Mouse (Mus musculus) megakaryocyte-erythroid progenitor cell, adult 5 weeks (primary cell): ENCODE measurements around the gene Mrpl54. TPM values are rescaled to one million over a fixed set of nuclear protein-coding genes. Genes with fewer than 3 reads are reported as not detected.

Experiments
- polyA plus RNA-seq: library from polyadenylated mRNA; stranded (reverse); fragments of >175 nt; gene quantifications from 2 replicates; pipeline ENCODE4 v1.2.3, GENCODE M21; 2012

The Mrpl54 gene
- polyA plus RNA-seq = 478 and 479 TPM in 2 replicates

DNA sequence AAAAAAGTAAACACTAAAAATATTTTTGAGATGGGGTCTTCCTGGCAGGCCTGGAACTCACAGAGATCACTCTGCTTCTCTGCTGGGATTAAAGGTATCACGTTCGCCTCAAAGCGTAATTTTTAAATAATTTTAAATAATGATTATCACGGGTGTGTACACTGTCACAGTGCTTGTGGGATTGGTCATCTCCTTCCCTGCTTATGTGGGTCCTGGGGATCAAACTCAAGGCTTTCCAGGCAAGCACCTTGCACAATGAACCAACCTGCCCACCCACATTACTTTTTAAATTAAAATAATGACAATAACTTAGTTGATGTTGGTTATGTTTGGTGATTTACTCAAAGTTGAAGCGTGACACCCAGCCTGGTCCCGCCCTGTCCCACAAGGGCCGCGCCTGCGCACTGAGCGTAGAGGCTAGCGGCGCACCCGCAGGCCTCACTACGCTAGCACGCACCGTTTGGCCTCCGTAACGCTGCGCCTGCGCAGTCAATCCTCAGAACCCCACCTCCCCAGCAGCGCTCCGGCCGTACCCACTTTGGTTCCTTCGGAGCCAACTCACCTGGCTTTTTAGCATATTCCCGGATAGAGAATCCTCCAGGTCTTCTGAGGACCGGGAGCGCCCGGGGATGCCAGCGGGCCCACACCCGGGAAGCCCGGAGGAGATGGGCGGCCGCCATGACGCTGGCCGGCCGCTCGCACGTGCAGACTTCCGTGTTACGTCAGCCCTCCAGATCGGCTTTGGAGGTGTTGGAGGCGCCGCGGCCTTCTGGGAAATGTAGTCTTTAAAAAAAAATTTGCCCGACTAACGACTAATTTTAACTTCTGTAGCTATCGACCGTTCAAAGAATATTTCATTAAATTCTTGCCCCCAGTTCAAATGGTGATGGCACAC, at the start of gene Mrpl54, which contains the start of gene Apba3:
Gene Mrpl54 (minus strand): TSS at position 724 of the 895 bp plus-strand sequence.
Gene Apba3 (plus strand): TSS at position 750 of the 895 bp plus-strand sequence.

GRCm38 (mm10) chr10:81292554-81293333, 26.0 kb upstream of the Mrpl54 start, which contains the start of gene Pip5k1c:
Gene Pip5k1c (plus strand): TSS chr10:81292963.

GRCm38 (mm10) chr10:81291511-81292104, 24.9 kb upstream of the Mrpl54 start, which contains the start of gene Tjp3:
Gene Tjp3 (minus strand): TSS chr10:81291581.

GRCm38 (mm10) chr10:81252424-81253419, 14.0 kb downstream of the Mrpl54 start, which contains the start of gene Matk:
Gene Matk (plus strand): TSS chr10:81252935.

DNA sequence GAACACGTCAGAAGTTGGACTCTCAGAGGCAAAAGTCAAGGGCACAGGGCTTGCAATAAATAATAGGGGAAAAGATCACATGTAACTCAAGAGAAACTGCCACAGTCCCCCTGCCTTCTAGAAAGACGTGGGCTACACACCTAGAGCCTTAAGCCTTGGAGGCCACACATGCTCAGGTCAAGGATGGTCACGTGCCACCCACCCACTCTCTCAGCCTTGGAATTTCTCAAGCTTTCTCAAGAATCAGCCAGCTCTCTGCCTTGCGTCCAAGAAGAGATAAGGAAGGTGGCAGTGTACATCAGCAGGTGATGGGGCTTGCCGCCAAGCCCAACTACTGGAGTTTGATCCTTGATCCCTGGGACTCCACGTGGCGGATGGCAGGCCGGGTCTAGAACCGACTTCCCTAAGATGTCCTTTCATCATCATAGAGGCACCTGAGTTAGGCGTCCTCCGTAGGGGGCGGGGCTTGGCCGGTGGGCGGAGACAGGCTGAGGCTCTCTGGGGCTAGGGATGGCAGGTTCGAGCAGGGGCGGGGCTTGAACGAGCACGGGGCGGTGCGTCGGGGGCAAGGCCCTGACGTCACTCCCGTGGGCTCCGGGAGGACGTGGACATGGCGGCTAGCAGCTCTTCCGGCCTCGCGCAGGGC, 34.0 kb downstream of the Mrpl54 start, which contains the start of gene Zfr2:
Gene Zfr2 (plus strand): TSS at position 576 of the 646 bp plus-strand sequence.

GRCm38 (mm10) chr10:81230438-81231332, 36.0 kb downstream of the Mrpl54 start, which contains the start of gene Atcay:
Gene Atcay (minus strand): TSS chr10:81230833.

Other genes starting within 250 kb of the Mrpl54 start
- gene Diras1, start 241.3 kb downstream of the Mrpl54 start, polyA plus RNA-seq = 0.02 TPM in 1 of 2 replicates, not detected in the other
- gene Slc39a3, start 229.5 kb downstream of the Mrpl54 start, polyA plus RNA-seq = 8.5 and 9.1 TPM in 2 replicates
- 180 and 187 TPM in 2 replicates for gene Sgta, start 206.8 kb downstream of the Mrpl54 start, polyA plus RNA-seq
- gene Thop1, start 196.9 kb downstream of the Mrpl54 start, polyA plus RNA-seq = 82.5 and 89.0 TPM in 2 replicates
- gene Creb3l3, start 168.1 kb downstream of the Mrpl54 start, polyA plus RNA-seq = 0.54 and 0.71 TPM in 2 replicates
- 414 and 429 TPM in 2 replicates for gene Map2k2, start 161.0 kb downstream of the Mrpl54 start, polyA plus RNA-seq
- gene Zbtb7a, start 131.7 kb downstream of the Mrpl54 start, polyA plus RNA-seq = 140 and 145 TPM in 2 replicates
- 42.4 and 50.2 TPM in 2 replicates for gene Pias4, start 99.0 kb downstream of the Mrpl54 start, polyA plus RNA-seq
- 2,457 and 2,760 TPM in 2 replicates for gene Eef2, start 90.3 kb downstream of the Mrpl54 start, polyA plus RNA-seq
- 87.1 and 87.3 TPM in 2 replicates for gene Dapk3, start 83.9 kb downstream of the Mrpl54 start, polyA plus RNA-seq
- not detected in 2 replicates for gene 4930442H23Rik, start 83.1 kb downstream of the Mrpl54 start, polyA plus RNA-seq
- gene Nmrk2, start 64.9 kb downstream of the Mrpl54 start, polyA plus RNA-seq = not detected in 2 replicates
- gene Atcay, start 36.1 kb downstream of the Mrpl54 start, polyA plus RNA-seq = 0.06 TPM in 1 of 2 replicates, not detected in the other
- 0.35 and 0.63 TPM in 2 replicates for gene Zfr2, start 33.8 kb downstream of the Mrpl54 start, polyA plus RNA-seq
- gene Matk, start 14.0 kb downstream of the Mrpl54 start, polyA plus RNA-seq = 66.6 and 73.6 TPM in 2 replicates
- 99.2 and 99.9 TPM in 2 replicates for gene Apba3, start within 50 bp of the Mrpl54 start, polyA plus RNA-seq
- 15.6 and 16.5 TPM in 2 replicates for gene Tjp3, start 24.6 kb upstream of the Mrpl54 start, polyA plus RNA-seq
- 317 and 331 TPM in 2 replicates for gene Pip5k1c, start 26.0 kb upstream of the Mrpl54 start, polyA plus RNA-seq
- 96.8 and 123 TPM in 2 replicates for gene Cactin, start 54.2 kb upstream of the Mrpl54 start, polyA plus RNA-seq
- 3.6 and 5.2 TPM in 2 replicates for gene Tbxa2r, start 61.8 kb upstream of the Mrpl54 start, polyA plus RNA-seq
- gene Gipc3, start 76.3 kb upstream of the Mrpl54 start, polyA plus RNA-seq = 0.32 and 0.93 TPM in 2 replicates
- gene Hmg20b, start 83.5 kb upstream of the Mrpl54 start, polyA plus RNA-seq = 274 and 308 TPM in 2 replicates
- 60.6 and 65.0 TPM in 2 replicates for gene Mfsd12, start 90.6 kb upstream of the Mrpl54 start, polyA plus RNA-seq
- gene 4930404N11Rik, start 98.9 kb upstream of the Mrpl54 start, polyA plus RNA-seq = 2.8 and 5.0 TPM in 2 replicates
- gene Fzr1, start 111.6 kb upstream of the Mrpl54 start, polyA plus RNA-seq = 55.8 and 61.0 TPM in 2 replicates
- gene Dohh, start 117.5 kb upstream of the Mrpl54 start, polyA plus RNA-seq = 169 and 171 TPM in 2 replicates
- gene Gm48551, start 117.5 kb upstream of the Mrpl54 start, polyA plus RNA-seq = 0.64 and 1.3 TPM in 2 replicates
- gene Gm48552, start 122.1 kb upstream of the Mrpl54 start, polyA plus RNA-seq = 6.5 and 12.0 TPM in 2 replicates
- 9.7 and 10.1 TPM in 2 replicates for gene Smim24, start 126.1 kb upstream of the Mrpl54 start, polyA plus RNA-seq
- 223 and 238 TPM in 2 replicates for gene Nfic, start 188.7 kb upstream of the Mrpl54 start, polyA plus RNA-seq
- gene Celf5, start 215.8 kb upstream of the Mrpl54 start, polyA plus RNA-seq = 0.11 and 0.35 TPM in 2 replicates
- 293 and 377 TPM in 2 replicates for gene Ncln, start 229.5 kb upstream of the Mrpl54 start, polyA plus RNA-seq
- gene S1pr4, start 233.2 kb upstream of the Mrpl54 start, polyA plus RNA-seq = 29.4 and 31.3 TPM in 2 replicates